Mouse (Mus musculus) stomach, postnatal 0 days (tissue): ENCODE results near the gene Ift43. TPM values are rescaled to one million over a fixed set of nuclear protein-coding genes. Genes with fewer than 3 reads are reported as not detected.

ENCODE experiments used
- ATAC-seq: fragments of 200-750 bp; cut with Nextera tagmentation; 2 replicates; pipeline ENCODE4 v1.8.0; 2017; ENCODE audit not compliant: low FRiP score, low TSS enrichment
- DNase-seq: peaks from one replicate; pipeline ENCODE4 v3.0.0-alpha.2; 2016; ENCODE audit warnings: low spot score
- H3K27ac ChIP-seq: fragments of 300-500 bp; sonication (generic); replicated peaks from 2 replicates; pipeline ENCODE4 v1.5.1; 2014; ENCODE audit warnings: mild to moderate bottlenecking, control low read depth
- H3K27me3 ChIP-seq: fragments of 300-500 bp; sonication (generic); 2 replicates; pipeline ENCODE4 v1.6.1; 2014; ENCODE audit warnings: low read length; ENCODE audit not compliant: control insufficient read depth, insufficient read depth
- H3K36me3 ChIP-seq: fragments of 300-500 bp; sonication (generic); 2 replicates; pipeline ENCODE4 v1.6.1; 2014; ENCODE audit warnings: low read length, mixed read lengths; ENCODE audit not compliant: control insufficient read depth, insufficient read depth
- H3K4me1 ChIP-seq: fragments of 300-500 bp; sonication (generic); replicated peaks from 2 replicates; pipeline ENCODE4 v1.6.1; 2014; ENCODE audit warnings: antibody characterized with exemption; ENCODE audit not compliant: control insufficient read depth, insufficient read depth
- H3K4me2 ChIP-seq: fragments of 300-500 bp; sonication (generic); replicated peaks from 2 replicates; pipeline ENCODE4 v1.6.1; 2014; ENCODE audit warnings: low read depth, mild to moderate bottlenecking, control low read depth, moderate library complexity
- H3K4me3 ChIP-seq: fragments of 300-500 bp; sonication (generic); 2 replicates; pipeline ENCODE4 v1.5.1; 2014; ENCODE audit warnings: low read depth, low read length, control low read depth
- H3K9ac ChIP-seq: fragments of 300-500 bp; sonication (generic); 2 replicates; pipeline ENCODE4 v1.6.1; 2014; ENCODE audit warnings: mild to moderate bottlenecking, low read length, control low read depth, mixed read lengths
- H3K9me3 ChIP-seq: fragments of 300-500 bp; sonication (generic); 2 replicates; pipeline ENCODE4 v1.6.1; 2016; ENCODE audit warnings: low read length; ENCODE audit not compliant: control insufficient read depth
- CTCF ChIP-seq: IDR thresholded peaks from 2 replicates; pipeline ENCODE4 v1.5.1; 2016; ENCODE audit warnings: antibody characterized with exemption, low read depth, mild to moderate bottlenecking, moderate library complexity
- EP300 ChIP-seq: optimal IDR thresholded peaks from 2 replicates; pipeline ENCODE3; 2016; ENCODE audit warnings: antibody characterized with exemption
- WGBS: fragments of 180-500 bp; shearing (Covaris S2); extraction: QIAGEN DNeasy Blood & Tissue Kit; methylation state at CpG from one replicate; pipeline ENCODE4 v1.1.7; 2014; 5-methylcytosine and 5-hydroxymethylcytosine counted together
- polyA plus RNA-seq: library from polyadenylated mRNA; unstranded; fragments of >200 nt; fragmentation: Nextera tagmentation; extraction: Ambion mirVana; gene quantifications from 2 replicates; pipeline ENCODE4 v1.2.1, GENCODE M21; 2015

Ift43 gene
- polyA plus RNA-seq, 1 experiment from 2014 or later = 48.0 TPM

GRCm38 (mm10) chr12:86192036-86192449 lies 109.7 kb downstream of the Ift43 start:
- no peak overlapping the region for H3K9ac ChIP-seq
- H3K36me3 ChIP-seq = no peaks in the 10 kb centered on the region
- H3K4me2 ChIP-seq = no peak overlapping the region
- no peaks in the 10 kb centered on the region for H3K27me3 ChIP-seq
- no peak overlapping the region for H3K4me3 ChIP-seq
- TF ChIP-seq CTCF (no peak), EP300 (no peak)
- ATAC-seq = peak; percentile 12; the same call in 1 of the 2 replicates
- H3K27ac ChIP-seq = no peak overlapping the region
- WGBS = 39% methylated on average over 15 of the region's 15 CpGs
- DNase-seq = no peak
- no peaks in the 10 kb centered on the region for H3K9me3 ChIP-seq
- no peaks in the 10 kb centered on the region for H3K4me1 ChIP-seq

DNA sequence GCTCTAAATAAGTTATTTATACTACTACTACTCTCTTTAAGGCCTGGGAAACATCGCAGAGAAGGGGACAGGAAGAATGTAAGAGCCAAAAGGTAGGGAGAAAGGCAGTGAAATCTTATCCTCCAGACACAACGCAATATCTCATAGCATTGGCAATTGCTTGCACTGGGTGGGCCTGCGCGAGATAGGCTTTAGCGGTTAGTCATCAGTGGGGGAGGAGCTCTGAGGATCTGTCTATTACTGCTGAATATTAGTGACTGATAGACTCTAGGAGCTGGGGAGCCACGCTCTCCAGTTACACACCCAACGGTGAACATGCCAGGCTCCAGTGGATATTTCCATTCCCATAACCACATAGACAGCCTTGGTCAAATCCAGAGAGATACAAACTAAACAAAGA lies 114.6 kb downstream of the Ift43 start:
- Histone ChIP-seq H3K27ac (no peak overlapping the region), H3K4me1 (no peaks in the 10 kb centered on the region), H3K36me3 (no peaks in the 10 kb centered on the region), H3K4me3 (no peak overlapping the region), H3K27me3 (no peaks in the 10 kb centered on the region), H3K4me2 (no peak overlapping the region), H3K9ac (no peak overlapping the region), H3K9me3 (no peaks in the 10 kb centered on the region)
- ATAC-seq (no peak), DNase-seq (no peak)
- no peak for TF ChIP-seq CTCF
- TF ChIP-seq EP300 = no peak
- 84% methylated on average over 7 of the region's 7 CpGs for WGBS

GRCm38 (mm10) chr12:86203443-86204057 lies 121.2 kb downstream of the Ift43 start:
- DNase-seq = no peak
- Histone ChIP-seq H3K4me2 (no peak overlapping the region), H3K4me1 (no peaks in the 10 kb centered on the region), H3K36me3 (no peaks in the 10 kb centered on the region), H3K9me3 (no peaks in the 10 kb centered on the region), H3K27me3 (no peaks in the 10 kb centered on the region), H3K4me3 (no peak overlapping the region), H3K27ac (no peak overlapping the region), H3K9ac (no peak overlapping the region)
- ATAC-seq = no peak
- TF ChIP-seq EP300 (no peak), CTCF (no peak)
- 18% methylated on average over 8 of the region's 8 CpGs for WGBS

DNA sequence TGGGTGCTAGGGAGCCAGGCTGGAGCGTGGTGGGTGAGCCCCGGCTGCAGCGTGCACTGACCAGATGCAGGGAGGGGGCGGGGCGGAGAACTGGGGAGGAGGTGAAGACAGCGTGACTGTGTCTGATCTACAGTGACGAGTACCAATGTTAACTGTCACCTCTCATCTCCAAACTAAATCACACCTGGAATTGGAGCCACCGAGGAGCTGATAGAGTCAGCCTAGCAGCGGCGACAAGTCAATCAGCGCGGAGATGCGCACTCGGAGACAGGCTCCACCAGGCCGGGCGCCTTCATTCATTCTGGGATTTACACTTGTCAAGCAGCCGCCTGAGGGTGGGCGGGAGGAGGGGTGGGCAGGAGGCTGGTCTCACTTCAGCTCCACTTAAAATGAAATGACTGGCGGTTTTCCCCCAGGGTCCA lies 128.8 kb downstream of the Ift43 start:
- Histone ChIP-seq H3K27me3 (peaks cover 6% of the 10 kb centered on the region; the same call in 1 of the 2 replicates), H3K36me3 (no peaks in the 10 kb centered on the region), H3K4me3 (no peak overlapping the region), H3K27ac (no peak overlapping the region), H3K4me1 (no peaks in the 10 kb centered on the region), H3K4me2 (no peak overlapping the region), H3K9me3 (no peaks in the 10 kb centered on the region), H3K9ac (no peak overlapping the region)
- under 1% methylated on average over 19 of the region's 19 CpGs for WGBS
- no peak for TF ChIP-seq CTCF
- no peak for TF ChIP-seq EP300
- no peak for DNase-seq
- no peak for ATAC-seq

Other genes with a start within 250 kb of the Ift43 start
- gene Tgfb3, start 3.5 kb upstream of the Ift43 start, polyA plus RNA-seq = 9.4 and 9.5 TPM in 2 replicates
- 6.8 and 7.9 TPM in 2 replicates for gene Gpatch2l, start 159.3 kb downstream of the Ift43 start, polyA plus RNA-seq